7 mouse cellular contexts compared by ENCODE assay signal in the genomic region with DNA sequence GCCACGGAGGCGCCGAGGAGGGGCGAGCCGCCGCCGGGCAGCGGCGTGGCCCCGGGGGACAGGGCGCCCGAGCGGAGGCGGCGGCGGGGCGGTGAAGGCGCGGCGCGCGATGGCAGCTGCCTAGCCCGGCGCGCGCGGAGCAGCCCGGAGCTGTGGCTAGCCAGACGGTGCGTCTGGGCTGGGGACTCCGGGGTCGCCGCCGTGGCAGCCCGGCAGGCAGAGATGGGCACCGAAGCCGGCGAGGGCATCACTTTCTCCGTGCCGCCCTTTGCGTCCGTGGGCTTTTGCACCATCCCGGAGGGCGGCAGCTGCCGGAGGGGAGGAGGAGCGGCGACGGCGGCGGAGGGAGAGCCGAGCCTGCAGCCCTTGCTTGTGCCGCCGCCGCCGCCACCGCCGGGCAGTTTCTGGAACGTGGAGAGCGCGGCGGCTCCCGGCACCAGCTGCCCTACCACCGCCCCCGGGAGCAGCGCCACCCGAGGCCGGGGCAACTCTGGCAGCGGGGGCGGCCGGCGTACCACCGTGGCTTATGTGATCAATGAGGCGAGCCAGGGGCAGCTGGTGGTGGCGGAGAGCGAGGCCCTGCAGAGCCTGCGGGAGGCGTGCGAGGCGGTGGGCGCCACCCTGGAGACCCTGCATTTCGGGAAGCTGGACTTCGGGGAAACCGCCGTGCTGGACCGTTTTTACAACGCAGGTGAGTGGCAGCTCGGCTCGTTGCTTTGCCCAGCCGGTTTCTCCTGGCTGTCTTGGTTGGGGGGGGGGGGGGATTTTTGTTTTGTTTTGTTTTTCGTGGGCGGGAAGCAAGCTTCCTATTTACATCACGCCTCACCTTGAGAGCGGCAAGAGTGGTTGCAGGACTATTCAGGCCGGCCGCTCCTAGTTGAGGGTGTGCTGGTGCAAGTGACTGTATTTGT. TPM values are rescaled to one million over a fixed set of nuclear protein-coding genes. Genes with fewer than 3 reads are reported as not detected.
DNase-seq lines count a peak whose midpoint lies in the region; ATAC-seq and TF ChIP-seq lines count a peak whose summit lies in the region.

A gene (plus strand): TSS at position 89 of the 911 bp plus-strand sequence.

- peak within 1 kb of the TSS; percentile 94 for H3K4me3 ChIP-seq in brown adipose tissue, adult 24 weeks (ENCODE audit: insufficient read depth, low read depth, low read length)
- H3K4me3 ChIP-seq in forebrain, embryonic 15.5 days: peak within 1 kb of the TSS; percentile 70
- peak within 1 kb of the TSS; percentile 83 for H3K4me3 ChIP-seq in hindbrain, embryonic 12.5 days
- H3K4me3 ChIP-seq in macrophage (ENCODE audit: inconsistent target): peak within 1 kb of the TSS; percentile 59

- H3K4me2 ChIP-seq in forebrain, embryonic 15.5 days (replicated peaks): peak within 1 kb of the TSS; percentile 98
- peak within 1 kb of the TSS; percentile 87 for H3K4me2 ChIP-seq in hindbrain, embryonic 12.5 days (replicated peaks)

- peak; percentile 54 for ATAC-seq in Patski
- peak; percentile 84 for ATAC-seq in forebrain, embryonic 15.5 days (replicated peaks)
- ATAC-seq in hindbrain, embryonic 12.5 days (ENCODE audit: low FRiP score): peak; percentile 79

- peak within 1 kb of the TSS; percentile 64 for H3K9ac ChIP-seq in forebrain, embryonic 15.5 days (replicated peaks)
- H3K9ac ChIP-seq in hindbrain, embryonic 12.5 days: peak within 1 kb of the TSS; percentile 70

- no peak for TF ChIP-seq CTCF in Patski (IDR thresholded peaks at IDR 0.05)

- peak within 1 kb of the TSS; percentile 73 for H3K27ac ChIP-seq in brown adipose tissue, adult 24 weeks (replicated peaks; ENCODE audit: low read depth, low read length)
- H3K27ac ChIP-seq in forebrain, embryonic 15.5 days (replicated peaks): peak within 1 kb of the TSS; percentile 60
- H3K27ac ChIP-seq in hindbrain, embryonic 12.5 days: peak within 1 kb of the TSS; percentile 67
- no peak within 1 kb of the TSS for H3K27ac ChIP-seq in macrophage

- POLR2A ChIA-PET in Patski (lab: Charles Lee): interaction anchor here (0.6 to 2.9 kb wide), 6 partner anchors 56 to 226 kb away, joined by 3 to 10 read pairs (median 3); no protein-coding TSS in a partner anchor

- peaks cover 41% of the 10 kb centered on the region for H3K79me2 ChIP-seq in macrophage (ENCODE audit: inconsistent target)

- H3K9me3 ChIP-seq in forebrain, embryonic 15.5 days: no peaks in the 10 kb centered on the region
- no peaks in the 10 kb centered on the region for H3K9me3 ChIP-seq in hindbrain, embryonic 12.5 days (replicated peaks)

- CTCF ChIA-PET in Patski (lab: Charles Lee): interaction anchor here (0.6 to 3.5 kb wide), 17 partner anchors 11 to 190 kb away, joined by 3 to 31 read pairs (median 4); no protein-coding TSS in a partner anchor

- peaks cover 22% of the 10 kb centered on the region for H3K4me1 ChIP-seq in brown adipose tissue, adult 24 weeks (ENCODE audit: control insufficient read depth, insufficient read depth, insufficient read length, low read length)
- peaks cover 16% of the 10 kb centered on the region for H3K4me1 ChIP-seq in forebrain, embryonic 15.5 days
- H3K4me1 ChIP-seq in hindbrain, embryonic 12.5 days: peaks cover 12% of the 10 kb centered on the region

- in situ Hi-C loops in Patski (cut with MboI; ENCODE audit: low pct_unique_long_range_greater_than_20kb): loop anchor here (5.0 to 25.0 kb wide), 2 partner anchors 138 to 378 kb away; a partner anchor contains a TSS

- DNase-seq in Patski (ENCODE audit: low read depth, low spot score): no peak
- peak in 1 of 2 experiments; percentile 42 for DNase-seq in left cerebral cortex, adult 8-10 months (ENCODE audit: low spot score in 2 of 2)
- DNase-seq in spleen, postnatal 10 days (ENCODE audit: low spot score in 2 of 2): peak; percentile 41 to 56

- WGBS in forebrain, embryonic 15.5 days: under 1% methylated on average over 92 of the region's 95 CpGs
- WGBS in hindbrain, embryonic 12.5 days: under 1% methylated on average over 82 of the region's 95 CpGs
- under 1% methylated on average over 87 of the region's 95 CpGs for WGBS in macrophage (ENCODE audit: missing documents)

- no peaks in the 10 kb centered on the region for H3K27me3 ChIP-seq in Patski
- peaks cover 18% of the 10 kb centered on the region; the same call in 1 of the 2 replicates for H3K27me3 ChIP-seq in forebrain, embryonic 15.5 days
- H3K27me3 ChIP-seq in hindbrain, embryonic 12.5 days: peaks cover 50% of the 10 kb centered on the region

- H3K36me3 ChIP-seq in forebrain, embryonic 15.5 days: no peaks in the 10 kb centered on the region
- no peaks in the 10 kb centered on the region for H3K36me3 ChIP-seq in hindbrain, embryonic 12.5 days
- no peaks in the 10 kb centered on the region for H3K36me3 ChIP-seq in macrophage (ENCODE audit: inconsistent target)

RNA-seq across cellular contexts. Expression of the gene that starts here (rescaled TPM):
- 14.8 TPM for polyA plus RNA-seq in Patski (2021)
- polyA plus RNA-seq in brown adipose tissue, adult 24 weeks (2012; ENCODE audit: insufficient read depth, insufficient read length, missing spikeins): 10.9 and 13.1 TPM in 2 replicates
- polyA plus RNA-seq in forebrain, embryonic 15.5 days (2015; fragmentation: Nextera tagmentation; extraction: Ambion mirVana): 0.75 and 0.88 TPM in 2 replicates
- polyA plus RNA-seq in hindbrain, embryonic 12.5 days (2016; fragmentation: Nextera tagmentation; extraction: Ambion mirVana): 1.3 TPM in 2 replicates
- total RNA-seq in left cerebral cortex, adult 8-10 months (2022): 10 to 100 TPM; 44.2 to 58.0 (median 49.3) TPM
- 100 to 1,000 TPM in 3 of 26 experiments, 10 to 100 TPM in 23; 16.6 to 274 (median 35.8) TPM for total RNA-seq in macrophage (2018; cell fraction: chromatin; rRNA removed)
- total RNA-seq in macrophage (2018; cell fraction: cytosol; rRNA removed): 10 to 100 TPM in 2 of 26 experiments, 1 to 10 TPM in 24; 3.2 to 20.8 (median 5.8) TPM
- total RNA-seq in macrophage (2018; cell fraction: nucleus; rRNA removed): 100 to 1,000 TPM in 2 of 26 experiments, 10 to 100 TPM in 24; 10.1 to 158 (median 19.9) TPM
- polyA plus RNA-seq in macrophage (2018): 3.9 to 8.3 TPM (median 6.0 TPM) in 3 replicates

Comparison
In these comparisons a context has a peak if more than half of its experiments do, and no peak if none do; other contexts are left out.
1. Peak in ATAC-seq, H3K4me3 ChIP-seq, H3K27ac ChIP-seq, H3K9ac ChIP-seq and H3K4me2 ChIP-seq in forebrain, embryonic 15.5 days; RNA of the gene not detected or under 1 TPM.